Mouse (Mus musculus): Measurements from ENCODE around the gene Eml1. TPM values are rescaled to one million over a fixed set of nuclear protein-coding genes. Genes with fewer than 3 reads are reported as not detected.

Gene Eml1
- polyA plus RNA-seq, 1 experiment, result 0.02 TPM

DNA sequence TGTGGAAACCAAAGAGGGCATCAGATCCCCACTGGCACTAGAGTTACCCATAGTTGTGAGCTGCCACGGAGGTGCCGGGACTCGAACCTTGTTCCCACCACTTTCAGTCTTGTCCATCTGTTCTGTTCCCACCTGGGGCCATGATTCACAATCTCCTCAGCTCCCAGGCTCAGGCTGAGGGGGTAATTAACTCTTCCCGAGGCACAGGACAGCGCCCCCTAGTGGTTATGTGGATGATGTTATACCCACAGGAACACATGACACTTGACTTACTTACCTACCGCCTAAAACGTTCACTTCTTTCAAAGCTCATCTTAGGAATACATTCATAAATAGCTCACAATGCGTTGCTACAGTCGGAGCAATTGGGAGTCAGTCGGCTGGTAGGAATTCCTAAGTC, 165.7 kb downstream of the Eml1 start:
- Histone ChIP-seq H3K4me3 (replicated peaks) (no peak overlapping the region), H3K27me3 (ENCODE audit: control insufficient read depth) (no peaks in the 10 kb centered on the region), H3K9me3 (ENCODE audit: control insufficient read depth, low read length) (no peaks in the 10 kb centered on the region), H3K36me3 (ENCODE audit: control insufficient read depth) (no peaks in the 10 kb centered on the region), H3K4me1 (ENCODE audit: control insufficient read depth) (no peaks in the 10 kb centered on the region)
- TF ChIP-seq TAL1 (IDR thresholded peaks at IDR 0.05; ENCODE audit: low read length), result no peak
- no peak for TF ChIP-seq GATA1 (IDR thresholded peaks at IDR 0.05; ENCODE audit: low read length)

DNA sequence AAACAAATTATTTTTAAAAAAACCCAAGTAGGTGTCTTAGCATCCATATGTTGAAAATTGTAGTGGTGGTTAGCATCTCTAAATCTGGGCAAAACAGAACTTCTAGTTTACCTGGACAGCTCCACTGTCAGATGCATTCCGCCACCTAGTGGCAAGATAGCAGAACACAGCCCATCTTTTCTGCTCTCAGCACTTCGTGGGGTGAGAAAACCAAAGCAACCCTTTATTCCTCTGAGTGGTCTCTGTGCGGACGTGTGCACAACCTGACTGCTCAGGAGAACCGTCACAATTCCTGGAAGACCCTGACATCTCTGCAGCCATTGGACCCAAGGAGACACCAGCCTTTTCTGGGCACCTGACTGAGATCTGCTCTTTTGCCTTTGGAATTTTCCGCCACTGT, 170.3 kb downstream of the Eml1 start:
- no peaks in the 10 kb centered on the region for H3K4me1 ChIP-seq (ENCODE audit: control insufficient read depth)
- TF ChIP-seq GATA1 (IDR thresholded peaks at IDR 0.05; ENCODE audit: low read length) (no peak), TAL1 (IDR thresholded peaks at IDR 0.05; ENCODE audit: low read length) (no peak)
- no peaks in the 10 kb centered on the region for H3K9me3 ChIP-seq (ENCODE audit: control insufficient read depth, low read length)
- no peak overlapping the region for H3K4me3 ChIP-seq (replicated peaks)
- H3K27me3 ChIP-seq (ENCODE audit: control insufficient read depth), result peaks cover 2% of the 10 kb centered on the region; the same call in 1 of the 2 replicates
- no peaks in the 10 kb centered on the region for H3K36me3 ChIP-seq (ENCODE audit: control insufficient read depth)

DNA sequence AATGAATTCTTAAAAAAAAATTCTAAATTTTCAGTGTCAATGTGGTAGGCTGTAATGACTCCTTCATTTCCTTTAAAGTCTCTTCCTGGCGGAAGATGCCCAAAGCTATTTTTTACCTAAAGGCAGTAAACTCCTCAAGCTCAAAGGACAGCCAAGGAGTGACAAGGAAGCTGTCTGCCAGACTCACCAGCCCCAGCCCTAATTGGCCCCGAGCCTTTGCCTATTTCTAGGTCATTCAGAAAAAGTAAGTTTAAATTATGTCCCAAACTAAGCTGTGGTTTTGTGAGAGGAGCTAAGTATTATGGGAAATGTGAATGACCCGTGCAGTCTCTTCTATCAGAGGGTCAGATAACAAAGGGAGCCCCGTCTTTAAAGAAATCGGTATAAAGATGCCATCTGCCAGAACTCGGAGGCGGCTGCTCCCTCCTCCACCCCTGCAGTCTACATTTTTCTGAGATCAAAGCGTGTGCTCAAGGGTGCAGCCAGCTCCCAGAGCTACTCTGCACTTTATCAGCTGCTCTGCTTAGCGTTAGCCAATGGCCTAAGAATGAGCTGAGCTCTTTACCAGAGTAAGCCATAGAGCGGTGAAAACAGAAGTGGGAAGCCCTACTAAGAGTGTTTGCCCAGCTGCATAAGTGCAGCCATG, 175.9 kb downstream of the Eml1 start:
- H3K4me1 ChIP-seq (ENCODE audit: control insufficient read depth), result no peaks in the 10 kb centered on the region
- H3K27me3 ChIP-seq (ENCODE audit: control insufficient read depth), result peaks cover 2% of the 10 kb centered on the region; the same call in 1 of the 2 replicates
- no peaks in the 10 kb centered on the region; the same call in 1 of the 2 replicates for H3K9me3 ChIP-seq (ENCODE audit: control insufficient read depth, low read length)
- TF ChIP-seq GATA1 (IDR thresholded peaks at IDR 0.05; ENCODE audit: low read length) (no peak), TAL1 (IDR thresholded peaks at IDR 0.05; ENCODE audit: low read length) (no peak)
- H3K4me3 ChIP-seq (replicated peaks), result no peak overlapping the region
- H3K36me3 ChIP-seq (ENCODE audit: control insufficient read depth), result no peaks in the 10 kb centered on the region

DNA sequence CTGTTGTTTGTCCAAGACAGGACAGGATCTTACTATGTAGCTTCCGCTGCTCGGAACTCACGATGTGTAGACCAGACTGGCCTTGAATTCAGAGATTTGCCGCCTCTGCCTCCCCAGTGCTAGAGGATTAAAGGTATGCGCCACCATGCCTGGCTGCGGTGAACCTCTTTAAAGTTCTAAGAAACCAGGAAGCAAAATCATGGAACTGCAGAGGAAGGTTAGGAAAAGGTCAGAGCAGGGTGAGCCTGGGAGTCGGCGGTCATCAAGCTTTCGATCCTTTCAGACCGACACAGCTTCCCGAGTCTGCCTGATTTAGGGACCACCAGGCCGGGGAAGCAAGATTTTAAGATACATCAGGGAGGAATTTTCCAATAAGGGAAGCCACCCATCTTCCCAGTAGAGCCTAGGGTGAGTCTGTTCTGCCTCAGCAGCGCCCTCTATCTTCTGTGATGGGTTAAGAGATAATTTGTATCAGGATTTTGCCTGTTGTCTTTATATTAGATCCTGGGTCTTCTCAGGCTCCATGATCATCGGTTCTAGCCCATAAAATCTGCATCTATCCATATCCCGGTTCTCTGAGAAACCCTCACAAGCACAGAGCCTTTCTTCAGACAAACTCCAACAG, 176.6 kb downstream of the Eml1 start:
- Histone ChIP-seq H3K27me3 (ENCODE audit: control insufficient read depth) (peaks cover 3% of the 10 kb centered on the region; the same call in 1 of the 2 replicates), H3K36me3 (ENCODE audit: control insufficient read depth) (no peaks in the 10 kb centered on the region), H3K4me3 (replicated peaks) (no peak overlapping the region), H3K4me1 (ENCODE audit: control insufficient read depth) (no peaks in the 10 kb centered on the region), H3K9me3 (ENCODE audit: control insufficient read depth, low read length) (no peaks in the 10 kb centered on the region; the same call in 1 of the 2 replicates)
- TF ChIP-seq TAL1 (IDR thresholded peaks at IDR 0.05; ENCODE audit: low read length) (no peak), GATA1 (IDR thresholded peaks at IDR 0.05; ENCODE audit: low read length) (no peak)

DNA sequence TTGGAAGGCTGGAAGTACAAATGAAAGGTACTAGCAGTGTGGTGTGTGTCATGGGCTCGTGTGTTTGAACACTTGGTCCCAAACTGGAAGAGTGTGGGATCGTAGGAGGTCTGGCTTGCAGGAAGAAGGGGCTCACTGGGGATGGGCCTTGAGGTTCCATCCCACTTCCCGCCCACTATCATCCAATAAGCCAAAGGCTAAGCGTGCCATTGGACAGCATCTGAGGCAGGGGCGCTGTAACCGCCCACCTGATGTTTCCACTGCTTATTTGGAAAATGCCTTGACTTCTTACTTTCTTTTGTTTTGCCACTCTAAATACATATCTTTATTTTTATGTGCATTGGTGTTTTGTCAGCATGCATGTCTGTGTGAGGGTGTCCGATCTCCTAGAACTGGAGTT, 181.0 kb downstream of the Eml1 start:
- H3K4me1 ChIP-seq (ENCODE audit: control insufficient read depth), result peaks cover 6% of the 10 kb centered on the region
- TF ChIP-seq TAL1 (IDR thresholded peaks at IDR 0.05; ENCODE audit: low read length), result no peak
- TF ChIP-seq GATA1 (IDR thresholded peaks at IDR 0.05; ENCODE audit: low read length), result no peak
- peaks cover 44% of the 10 kb centered on the region for H3K27me3 ChIP-seq (ENCODE audit: control insufficient read depth)
- H3K4me3 ChIP-seq (replicated peaks), result no peak overlapping the region
- H3K36me3 ChIP-seq (ENCODE audit: control insufficient read depth), result no peaks in the 10 kb centered on the region
- H3K9me3 ChIP-seq (ENCODE audit: control insufficient read depth, low read length), result no peaks in the 10 kb centered on the region; the same call in 1 of the 2 replicates

DNA sequence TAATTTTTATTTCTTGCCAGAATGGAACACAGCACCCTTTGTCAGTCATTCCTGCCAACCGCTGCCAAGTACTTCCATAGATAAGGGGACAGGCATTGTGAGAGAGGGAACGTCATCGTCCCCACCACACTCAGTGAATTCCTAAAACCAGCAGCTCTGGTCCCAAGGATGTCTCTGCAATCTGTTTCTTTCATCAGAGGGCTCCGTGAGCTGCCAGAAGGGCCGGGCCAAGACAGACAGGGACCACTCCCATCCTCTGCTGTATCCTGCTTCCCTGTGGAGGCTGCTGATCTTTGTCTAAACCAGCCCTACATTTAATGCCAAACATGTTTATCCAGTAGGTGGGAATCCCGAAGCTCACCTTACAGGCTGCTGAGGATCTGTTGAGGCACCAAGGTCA, 182.3 kb downstream of the Eml1 start:
- Histone ChIP-seq H3K9me3 (ENCODE audit: control insufficient read depth, low read length) (no peaks in the 10 kb centered on the region; the same call in 1 of the 2 replicates), H3K4me3 (replicated peaks) (no peak overlapping the region), H3K4me1 (ENCODE audit: control insufficient read depth) (peaks cover 6% of the 10 kb centered on the region), H3K36me3 (ENCODE audit: control insufficient read depth) (no peaks in the 10 kb centered on the region), H3K27me3 (ENCODE audit: control insufficient read depth) (peaks cover 46% of the 10 kb centered on the region)
- TF ChIP-seq TAL1 (IDR thresholded peaks at IDR 0.05; ENCODE audit: low read length) (no peak), GATA1 (IDR thresholded peaks at IDR 0.05; ENCODE audit: low read length) (no peak)

DNA sequence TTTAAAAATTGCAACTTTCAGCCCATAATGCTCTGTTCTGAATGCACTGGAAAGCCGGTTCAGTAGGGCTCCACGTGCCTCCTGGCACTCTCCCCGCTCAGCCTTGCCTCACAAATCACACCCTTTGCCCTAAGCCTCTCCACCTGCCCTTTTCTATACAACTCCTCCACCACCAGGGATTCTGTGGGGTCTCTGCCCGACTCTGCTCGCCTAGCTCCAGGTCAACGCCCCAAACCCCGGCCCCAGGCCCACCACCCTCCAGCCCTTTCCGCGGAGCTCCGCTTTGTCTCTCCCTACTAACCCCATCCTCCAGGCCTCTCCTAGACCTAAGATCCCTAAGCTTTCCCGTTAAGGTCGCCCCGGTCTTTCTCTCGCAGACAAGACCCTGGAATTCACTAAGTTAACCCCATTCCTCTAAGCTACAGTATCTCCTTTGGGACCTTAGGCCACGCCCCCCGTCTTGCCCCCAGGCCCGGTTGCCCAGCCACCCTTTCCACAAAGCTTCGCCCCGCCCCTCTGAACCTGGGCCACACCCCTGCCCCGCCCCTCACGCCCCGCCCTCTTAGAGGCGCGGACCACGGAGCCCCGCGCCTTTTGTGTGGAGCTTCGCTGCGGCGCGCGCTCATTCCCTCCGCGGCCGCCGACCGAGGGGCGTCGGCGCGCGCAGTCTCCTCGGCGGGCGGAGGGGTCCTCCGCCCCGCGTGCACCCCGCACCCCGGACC, 183.5 kb downstream of the Eml1 start, which contains the start of gene Evl:
Evl (plus strand) TSS at position 601 of the 722 bp plus-strand sequence.
- H3K36me3 ChIP-seq (ENCODE audit: control insufficient read depth), result no peaks in the 10 kb centered on the region
- H3K27me3 ChIP-seq (ENCODE audit: control insufficient read depth), result peaks cover 46% of the 10 kb centered on the region

DNA sequence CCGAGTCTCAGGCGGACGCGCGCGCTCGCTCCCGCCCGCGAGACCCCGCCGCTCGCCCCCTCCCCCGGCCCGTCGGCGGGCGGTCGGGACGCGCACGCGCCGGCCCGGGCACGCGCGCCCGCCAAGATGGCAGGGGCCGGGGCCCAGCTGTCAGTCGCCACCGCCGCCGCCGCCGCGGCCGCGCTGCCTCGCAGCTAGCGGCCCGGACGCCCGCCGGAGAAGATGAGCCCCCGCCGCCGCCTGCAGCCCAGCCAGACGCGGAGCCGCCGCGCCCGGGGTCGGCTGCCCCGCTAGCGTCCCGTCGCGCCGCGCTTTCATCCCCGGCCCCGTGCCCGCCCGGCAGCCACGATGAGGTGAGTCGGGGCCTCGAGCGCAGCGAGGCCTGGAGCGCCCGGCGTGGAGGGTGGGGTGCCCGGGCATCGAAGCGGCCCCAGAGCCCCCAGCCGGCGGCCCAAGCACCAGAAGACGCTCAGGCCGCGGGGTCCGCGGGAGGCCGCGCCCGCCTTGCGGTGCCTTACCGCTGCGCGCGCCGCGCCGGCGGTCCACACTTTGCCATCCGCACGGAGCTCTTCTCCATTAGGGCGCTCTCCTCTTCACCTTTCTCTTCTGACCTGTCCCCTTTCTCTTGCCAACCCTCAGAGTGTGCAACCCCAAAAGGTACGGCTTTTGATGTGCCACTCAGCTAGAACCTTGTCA, 184.3 kb downstream of the Eml1 start:
- Histone ChIP-seq H3K36me3 (ENCODE audit: control insufficient read depth) (no peaks in the 10 kb centered on the region), H3K4me1 (ENCODE audit: control insufficient read depth) (peaks cover 6% of the 10 kb centered on the region), H3K9me3 (ENCODE audit: control insufficient read depth, low read length) (no peaks in the 10 kb centered on the region), H3K4me3 (replicated peaks) (peak overlapping the region; percentile 63), H3K27me3 (ENCODE audit: control insufficient read depth) (peaks cover 46% of the 10 kb centered on the region)
- no peak for TF ChIP-seq TAL1 (IDR thresholded peaks at IDR 0.05; ENCODE audit: low read length)
- no peak for TF ChIP-seq GATA1 (IDR thresholded peaks at IDR 0.05; ENCODE audit: low read length)

More for the DNA sequence above, 183.5 kb downstream of the Eml1 start, which contains the start of gene Evl:
- Histone ChIP-seq H3K4me3 (replicated peaks) (peak within 1 kb of the TSS; percentile 63), H3K4me1 (ENCODE audit: control insufficient read depth) (peaks cover 6% of the 10 kb centered on the region), H3K9me3 (ENCODE audit: control insufficient read depth, low read length) (no peaks in the 10 kb centered on the region)
- no peak for TF ChIP-seq GATA1 (IDR thresholded peaks at IDR 0.05; ENCODE audit: low read length)
- TF ChIP-seq TAL1 (IDR thresholded peaks at IDR 0.05; ENCODE audit: low read length), result no peak

All from erythroblast, embryonic 14.5 days (primary cell).